Mouse (Mus musculus) E14TG2a.4 (cell line): ENCODE results near the gene Gorab.

Source experiments
- CTCF ChIP-seq: conservative IDR thresholded peaks from 2 replicates; pipeline ENCODE4 v1.5.1; 2014; ENCODE audit warnings: low read length
- POU5F1 ChIP-seq: IDR thresholded peaks from 2 replicates; pipeline ENCODE4 v1.6.1; 2014; ENCODE audit warnings: low read length, borderline replicate concordance

- TF ChIP-seq CTCF (no peak), POU5F1 (no peak)
These were observed 64.8 kb downstream of the Gorab start for GRCm38 (mm10) chr1:163338525-163339218.
